Mouse (Mus musculus) skeletal muscle tissue, adult 2 months (tissue): ENCODE data around the gene Actg2.

ENCODE experiments used
- DNase-seq: peaks from one replicate; pipeline ENCODE4 v3.0.0-alpha.2; 2012; ENCODE audit warnings: low read depth, low spot score

The Actg2 gene

DNA sequence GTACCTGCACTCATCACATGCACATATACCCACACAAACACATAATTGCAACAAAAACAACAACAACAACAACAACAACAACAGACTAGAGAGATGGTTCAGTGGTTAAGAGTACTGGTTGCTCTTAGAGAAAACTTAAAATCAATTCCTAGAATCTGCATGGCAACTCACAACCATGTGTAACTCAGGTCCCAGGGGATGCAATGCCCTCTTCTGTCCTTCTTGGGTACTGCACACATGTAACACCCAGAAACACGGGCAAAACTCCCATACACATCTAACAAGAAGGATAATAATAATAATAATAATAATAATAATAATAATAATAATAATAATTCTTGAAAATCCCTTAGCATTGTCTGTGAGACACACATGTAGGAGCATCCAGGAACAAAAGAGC lies 23.6 kb downstream of the Actg2 start:
- DNase-seq = peak; percentile 57

DNA sequence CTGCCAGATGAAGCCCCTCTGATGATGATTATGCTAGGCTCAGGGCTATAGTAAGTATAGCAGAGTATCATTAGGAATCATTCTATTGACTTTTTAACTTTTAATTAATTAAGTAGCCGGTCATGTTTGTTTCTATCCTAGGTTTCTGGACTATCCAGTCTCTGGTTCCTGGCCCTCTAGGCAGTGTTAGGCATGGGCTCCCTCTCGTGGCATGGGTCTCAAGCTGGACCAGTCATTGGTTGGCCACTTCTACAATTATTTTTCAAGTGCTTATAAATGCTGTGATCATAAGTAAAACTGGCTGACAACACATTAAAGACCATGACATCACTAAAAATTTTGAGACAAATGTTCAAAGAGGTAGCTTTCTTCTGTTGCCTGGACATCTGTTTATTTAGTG lies 25.9 kb downstream of the Actg2 start:
- no peak for DNase-seq

DNA sequence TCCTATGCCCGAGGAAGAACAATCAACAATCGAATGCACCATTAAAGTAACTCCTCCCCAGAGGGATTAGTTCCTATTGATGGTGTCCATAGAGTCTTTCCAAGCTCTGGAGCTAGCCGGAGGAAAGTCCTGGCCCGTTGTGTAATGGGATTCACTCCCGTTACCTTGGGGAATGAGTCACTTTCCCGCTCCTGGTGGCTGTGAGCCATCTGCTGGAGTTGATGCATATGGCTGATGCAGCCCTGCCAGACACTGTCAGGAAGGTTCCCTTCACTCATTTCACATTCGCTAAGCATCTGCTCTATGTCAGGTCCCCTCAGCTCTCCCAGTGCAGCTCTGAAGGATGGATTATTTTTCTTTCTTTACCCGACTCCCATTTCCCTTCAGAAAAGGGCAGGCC lies 26.6 kb downstream of the Actg2 start:
- no peak for DNase-seq

DNA sequence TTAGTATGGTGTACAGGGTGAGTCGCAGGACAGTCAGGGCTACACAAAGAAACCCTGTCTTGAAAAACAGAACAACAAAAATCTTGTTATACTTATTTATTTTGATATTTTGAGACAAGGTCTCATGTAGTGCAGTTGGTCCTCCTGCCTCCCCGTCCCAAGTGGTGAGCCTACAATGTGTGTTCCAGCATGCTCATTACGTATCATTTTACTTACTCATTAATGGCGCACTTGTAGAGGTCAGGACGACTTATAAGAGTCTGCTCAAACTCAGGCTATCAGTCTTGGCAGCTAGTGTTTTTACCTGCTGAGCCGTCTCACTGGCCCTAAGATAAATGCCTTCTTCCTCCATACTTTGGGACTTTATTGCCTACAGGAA lies 28.9 kb downstream of the Actg2 start:
- no peak for DNase-seq

GRCm38 (mm10) chr6:83506258-83507167 lies 29.6 kb downstream of the Actg2 start, which contains the start of gene Dguok:
Gene Dguok (minus strand): TSS chr6:83506969.
- DNase-seq = peak; percentile 99

DNA sequence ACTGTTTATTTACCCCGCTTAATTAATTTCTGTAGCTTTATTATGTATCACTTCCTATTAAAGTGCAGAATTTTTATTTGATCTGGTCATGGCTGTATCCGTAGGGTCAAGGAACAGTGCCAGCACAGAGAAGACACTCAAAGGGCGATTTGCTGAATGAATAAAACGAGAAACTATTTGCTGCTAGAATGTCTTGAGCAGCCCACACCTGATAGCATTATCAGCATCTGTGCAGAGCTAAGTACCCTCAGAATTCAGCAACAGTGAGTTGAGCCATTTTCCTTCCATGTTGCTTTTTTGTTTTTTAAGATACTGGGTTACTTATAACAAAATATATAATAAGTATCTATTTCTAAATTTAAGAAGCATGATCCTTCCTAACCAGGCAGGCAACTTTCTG lies 30.5 kb downstream of the Actg2 start:
- no peak for DNase-seq

GRCm38 (mm10) chr6:83503361-83503760 lies 32.7 kb downstream of the Actg2 start:
- no peak for DNase-seq

DNA sequence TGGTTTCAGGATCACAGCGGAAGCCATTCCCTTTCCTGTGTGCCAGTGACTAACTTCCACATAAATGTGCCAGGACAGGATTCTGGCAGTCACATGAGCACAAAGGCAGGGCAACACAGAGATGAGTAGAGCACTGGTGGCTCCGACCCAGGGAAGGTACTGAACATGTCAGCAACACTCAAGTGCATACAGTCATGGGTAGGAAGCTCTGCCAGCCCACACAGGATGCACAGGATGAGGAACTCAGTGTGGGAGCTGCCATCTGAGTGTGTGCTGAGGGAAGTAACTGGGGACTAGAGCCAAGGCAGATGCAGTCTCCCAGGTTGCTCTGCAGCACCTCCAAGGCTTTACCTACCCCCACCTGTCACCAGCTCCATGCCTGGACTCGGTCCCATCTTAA lies 33.4 kb downstream of the Actg2 start:
- DNase-seq = no peak

DNA sequence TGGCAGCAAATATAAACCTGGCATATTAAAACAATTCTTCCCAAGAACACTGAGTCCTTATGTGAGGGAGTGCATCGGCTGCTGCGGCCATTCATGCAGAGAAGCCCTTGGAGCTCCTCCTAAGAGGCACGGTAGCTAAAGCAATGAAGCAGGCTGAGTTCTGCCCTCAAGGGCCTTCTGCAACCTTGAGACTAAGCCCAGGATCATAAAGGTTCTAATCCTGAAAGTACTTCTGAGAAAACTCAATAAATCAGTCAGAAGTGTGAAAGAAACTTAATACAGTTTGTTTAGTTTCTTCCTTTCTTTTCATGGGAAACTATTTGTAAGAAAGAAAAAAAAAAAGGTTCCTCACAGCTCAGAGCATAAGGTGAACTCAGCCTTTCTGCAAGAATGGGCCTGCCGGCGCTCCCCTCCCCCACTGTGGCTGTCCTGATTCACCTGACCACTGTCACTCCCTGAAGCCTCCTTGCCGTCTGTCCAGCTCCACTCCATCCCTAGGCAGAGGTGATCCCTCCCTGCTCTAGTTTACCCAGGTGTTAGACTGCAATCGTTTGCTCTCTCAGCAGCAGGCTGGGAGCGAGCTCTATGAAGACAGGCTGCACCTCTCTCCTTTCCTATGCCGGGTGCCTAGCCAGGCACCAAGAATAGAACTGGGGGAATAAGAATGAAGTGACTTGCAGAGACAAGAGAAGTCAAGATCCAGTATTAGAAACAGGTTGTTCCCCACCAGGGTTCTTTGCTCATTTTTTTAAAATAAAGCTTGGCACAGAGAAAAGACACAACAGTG lies 34.3 kb downstream of the Actg2 start:
- peak; percentile 52 for DNase-seq

DNA sequence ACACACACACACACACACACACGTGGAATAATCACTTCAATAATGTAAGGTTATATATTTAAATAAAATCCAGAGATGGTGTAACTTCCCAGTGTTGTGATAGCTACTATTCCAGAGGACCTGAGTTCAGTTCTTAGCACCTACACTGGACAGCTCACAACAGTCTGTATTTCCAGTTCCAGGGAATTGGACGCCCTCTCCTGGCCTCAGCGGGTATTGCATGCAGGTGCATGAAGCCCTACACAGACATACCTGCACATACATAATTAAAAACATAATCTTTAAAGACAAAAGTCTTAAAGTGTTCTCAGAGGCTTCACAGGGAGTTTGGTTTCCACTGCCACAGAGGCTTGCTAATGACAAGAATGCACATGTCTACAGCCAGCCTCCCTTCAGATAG lies 35.6 kb downstream of the Actg2 start:
- DNase-seq = no peak

DNA sequence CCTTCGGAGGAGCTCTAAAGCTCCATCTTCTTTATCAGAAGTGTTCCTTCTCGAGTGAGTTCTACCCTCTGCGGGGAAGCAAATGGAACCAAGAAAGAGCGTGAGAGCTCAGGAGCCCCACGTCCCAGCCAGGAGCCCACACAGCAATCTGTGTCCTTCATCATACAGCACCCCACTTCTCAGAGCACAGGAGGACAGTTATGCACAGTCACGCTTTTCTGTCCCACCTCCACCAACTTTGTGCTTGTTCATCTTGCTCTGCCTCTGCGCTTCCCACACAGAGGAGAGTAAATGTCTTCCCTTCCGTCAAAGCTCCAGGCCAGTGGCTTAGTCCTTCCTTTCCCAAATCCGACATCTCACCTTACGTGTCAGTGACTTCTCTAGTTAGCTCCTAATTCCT lies 37.0 kb downstream of the Actg2 start:
- no peak for DNase-seq

DNA sequence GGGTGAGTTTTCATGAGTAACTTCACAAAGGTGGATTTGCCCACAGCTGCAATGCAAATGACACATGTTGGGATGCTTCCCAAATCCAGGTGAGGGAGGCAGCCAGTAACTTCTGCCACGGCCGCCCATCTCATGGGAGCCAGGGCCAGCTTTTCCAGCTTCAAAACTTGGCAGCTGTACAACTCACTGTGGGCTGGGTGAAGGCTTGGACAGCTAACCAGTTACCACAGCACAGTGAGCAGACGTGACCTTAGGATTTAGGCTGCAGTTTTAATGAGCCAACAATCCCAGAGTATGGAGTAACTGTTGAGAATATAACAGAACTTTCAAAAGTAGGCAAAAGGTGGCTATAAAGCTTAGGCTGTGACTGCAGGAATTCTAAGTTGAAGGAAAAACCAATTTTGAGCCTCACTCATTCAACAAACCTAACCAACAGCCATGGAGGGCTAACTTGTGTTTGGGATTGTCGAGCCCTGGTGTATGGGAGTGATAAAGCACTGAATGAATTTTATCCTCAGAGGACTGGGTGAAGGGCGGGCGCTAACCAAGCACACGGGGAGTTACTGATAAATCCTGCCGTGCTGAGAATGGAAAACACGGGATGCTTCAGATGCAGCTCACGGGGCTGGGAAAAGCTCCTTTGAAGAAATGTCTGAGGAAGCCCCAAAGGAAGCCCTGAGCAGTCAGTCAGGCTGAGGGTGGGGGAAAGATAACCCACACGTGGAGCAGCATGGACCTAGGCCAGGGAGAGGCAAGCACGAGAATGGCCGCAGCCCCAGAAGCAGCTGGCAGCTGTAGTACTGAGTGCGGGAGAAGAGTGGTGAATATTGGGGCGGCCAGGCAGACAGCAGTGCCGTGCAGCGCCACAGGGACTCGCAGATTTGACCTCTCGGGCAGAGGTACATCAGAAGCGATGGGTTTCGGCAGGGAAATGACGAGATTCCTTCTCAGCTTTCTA lies 39.0 kb downstream of the Actg2 start:
- DNase-seq = no peak

GRCm38 (mm10) chr6:83496009-83496752 lies 39.9 kb downstream of the Actg2 start:
- DNase-seq = peak; percentile 63

- DNase-seq = no peak
Measured at GRCm38 (mm10) chr6:83490622-83491021, 45.4 kb downstream of the Actg2 start.

DNA sequence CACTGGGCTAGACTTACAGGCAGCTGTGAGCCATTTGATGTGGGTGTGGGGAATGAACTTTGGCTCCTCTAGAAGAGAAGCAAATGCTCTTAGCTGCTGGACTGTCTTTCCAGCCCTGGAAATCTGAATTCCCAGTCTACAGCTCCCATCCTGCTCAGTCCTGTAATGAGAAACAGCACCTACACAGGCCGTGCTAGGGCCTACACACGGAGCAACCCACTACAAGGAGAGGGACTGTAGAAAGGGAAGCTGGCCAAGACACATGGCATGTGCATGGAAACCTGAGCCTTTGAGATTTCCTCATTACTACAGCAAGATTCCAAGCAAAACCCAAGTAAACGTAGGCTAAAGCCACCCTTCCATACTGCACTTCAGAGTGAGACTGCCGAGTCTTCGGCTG lies 47.9 kb downstream of the Actg2 start:
- DNase-seq = no peak

GRCm38 (mm10) chr6:83487298-83487697 lies 48.8 kb downstream of the Actg2 start:
- DNase-seq = peak; percentile 75

DNA sequence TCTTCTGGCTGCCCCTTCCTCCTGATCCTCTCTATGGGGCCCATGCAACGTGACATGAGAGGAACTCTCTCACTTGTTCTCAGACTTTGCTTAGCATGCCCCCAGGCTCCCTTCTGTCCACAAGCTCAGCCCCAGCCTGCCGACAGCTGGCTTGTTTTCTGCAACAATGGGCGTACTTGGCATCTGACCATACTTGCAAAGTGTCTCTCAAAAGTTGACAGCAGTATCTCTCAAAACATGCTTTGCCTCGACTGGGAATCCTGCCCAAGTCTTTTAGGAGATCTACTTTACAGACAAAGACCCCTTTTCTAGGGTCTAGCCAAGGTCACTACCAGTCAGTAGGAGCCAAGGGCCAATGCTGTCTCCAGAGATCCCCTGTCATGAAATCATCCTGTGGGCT lies 50.2 kb downstream of the Actg2 start:
- no peak for DNase-seq

DNA sequence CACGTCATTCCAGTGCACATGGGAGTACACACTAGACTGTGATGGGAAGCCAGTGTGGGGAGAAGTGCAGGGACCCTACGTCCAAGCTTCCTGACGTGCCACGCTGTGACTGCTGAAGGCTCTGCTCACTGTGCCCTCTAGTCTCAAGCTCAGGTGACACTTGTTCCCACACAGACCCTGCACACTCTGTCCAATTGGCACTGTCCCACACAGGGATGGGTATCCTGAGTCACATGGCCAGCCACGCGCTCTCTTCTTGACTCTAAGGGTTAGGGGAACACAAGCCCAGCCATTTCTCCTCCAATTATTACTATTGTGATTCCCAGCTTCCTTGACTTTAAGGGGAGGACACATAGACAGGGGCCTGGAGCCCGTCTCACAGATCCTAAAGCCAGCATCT lies 52.3 kb downstream of the Actg2 start:
- DNase-seq = no peak

DNA sequence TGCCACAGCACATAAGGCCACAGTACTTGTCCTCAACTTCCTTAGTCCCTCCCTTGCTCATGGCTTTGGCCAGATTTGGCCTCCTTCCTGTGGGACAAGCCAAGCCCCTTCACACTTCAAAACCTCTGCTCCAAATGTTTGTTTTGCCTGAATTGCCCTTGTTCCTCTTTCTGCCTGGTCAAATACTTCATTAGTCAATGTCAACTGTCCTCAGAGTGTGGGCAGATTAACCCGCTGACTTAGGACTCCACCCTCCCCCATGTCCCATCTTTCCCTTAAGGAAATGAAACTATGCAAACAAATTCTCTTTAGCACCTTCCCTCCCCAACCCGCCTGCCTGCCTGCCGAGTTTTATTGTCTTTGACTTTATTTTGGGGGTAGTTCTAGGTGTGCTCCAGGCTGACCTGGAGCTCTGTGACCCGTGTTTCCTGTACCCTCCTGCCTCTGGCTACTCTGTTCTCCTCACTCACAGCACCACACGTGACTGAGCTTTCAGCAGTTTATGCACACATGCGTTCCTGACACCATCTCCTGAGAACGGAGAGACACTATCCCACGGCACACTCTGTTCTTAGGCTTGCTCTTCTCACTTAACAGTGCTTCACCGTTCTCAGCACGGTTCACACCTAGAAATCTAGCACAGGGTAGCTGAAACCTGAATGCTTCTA lies 53.5 kb downstream of the Actg2 start:
- DNase-seq = no peak

DNA sequence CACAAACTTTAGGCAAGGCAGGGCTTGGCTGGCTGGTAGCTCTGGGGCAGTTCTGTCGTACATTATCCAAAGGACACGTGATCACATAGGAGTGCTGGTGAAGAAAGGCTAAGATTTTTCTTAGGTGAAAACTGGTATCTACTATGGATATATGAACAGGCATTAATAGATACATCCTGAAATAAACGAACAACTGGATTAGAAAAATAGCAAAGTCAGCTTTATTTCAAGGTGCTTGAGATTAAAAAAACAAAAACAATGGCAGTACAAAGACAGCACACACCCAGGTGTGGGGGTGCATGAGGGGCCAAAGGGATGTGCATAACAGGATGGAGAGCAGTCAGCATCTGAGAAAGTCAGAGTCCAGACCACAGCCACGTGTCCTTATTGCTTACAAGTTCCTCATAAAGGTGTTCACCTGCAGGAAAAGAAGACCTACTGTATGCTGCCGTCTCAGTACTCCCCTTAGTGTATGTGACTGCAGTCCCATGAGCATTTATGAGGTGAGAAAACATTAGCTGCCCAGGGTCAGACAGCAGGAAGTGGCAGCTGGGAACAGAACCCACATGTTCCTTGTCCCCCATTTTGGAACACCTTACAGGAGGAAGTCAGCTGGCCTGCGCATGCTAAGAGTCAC lies 55.9 kb downstream of the Actg2 start:
- no peak for DNase-seq
